Mouse (Mus musculus): ENCODE results near the gene Cutc.

The Cutc gene

GRCm38 (mm10) chr19:43793951-43794350, 41.2 kb downstream of the Cutc start:
- no peak for DNase-seq (ENCODE audit: low read depth in 2 of 2, low spot score in 2 of 2)

DNA sequence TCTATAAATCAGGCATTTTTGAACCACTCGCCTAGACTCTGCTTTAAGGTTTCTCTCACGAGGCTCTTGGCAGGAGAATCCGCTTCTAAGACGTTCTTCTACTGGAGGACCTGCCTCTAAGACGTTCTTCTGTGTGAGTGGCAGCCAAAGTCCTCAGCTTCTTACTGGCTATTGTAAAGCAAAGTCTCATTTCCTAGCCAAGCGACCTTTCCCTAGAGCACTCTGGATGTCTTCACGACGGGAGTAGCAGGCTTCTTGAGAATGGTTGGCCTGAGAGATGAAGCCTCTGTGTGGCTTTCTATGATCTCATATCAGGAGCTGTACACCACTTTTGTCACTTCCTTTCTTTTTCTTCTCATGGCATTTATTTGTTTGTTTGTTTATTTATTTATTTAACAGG, 42.7 kb downstream of the Cutc start:
- no peak for DNase-seq (ENCODE audit: low read depth in 2 of 2, low spot score in 2 of 2)

GRCm38 (mm10) chr19:43797216-43797615, 44.4 kb downstream of the Cutc start:
- no peak for DNase-seq (ENCODE audit: low read depth in 2 of 2, low spot score in 2 of 2)

- no peak for DNase-seq (ENCODE audit: low read depth in 2 of 2, low spot score in 2 of 2)
These were observed 48.7 kb downstream of the Cutc start for GRCm38 (mm10) chr19:43801427-43802051.

- no peak for DNase-seq (ENCODE audit: low read depth in 2 of 2, low spot score in 2 of 2)
These were observed 51.1 kb downstream of the Cutc start for GRCm38 (mm10) chr19:43803866-43804265.

- no peak for DNase-seq (ENCODE audit: low read depth in 2 of 2, low spot score in 2 of 2)
These were observed 56.5 kb downstream of the Cutc start for GRCm38 (mm10) chr19:43809331-43809730.

GRCm38 (mm10) chr19:43811419-43811818, 58.6 kb downstream of the Cutc start:
- no peak for DNase-seq (ENCODE audit: low read depth in 2 of 2, low spot score in 2 of 2)

DNA sequence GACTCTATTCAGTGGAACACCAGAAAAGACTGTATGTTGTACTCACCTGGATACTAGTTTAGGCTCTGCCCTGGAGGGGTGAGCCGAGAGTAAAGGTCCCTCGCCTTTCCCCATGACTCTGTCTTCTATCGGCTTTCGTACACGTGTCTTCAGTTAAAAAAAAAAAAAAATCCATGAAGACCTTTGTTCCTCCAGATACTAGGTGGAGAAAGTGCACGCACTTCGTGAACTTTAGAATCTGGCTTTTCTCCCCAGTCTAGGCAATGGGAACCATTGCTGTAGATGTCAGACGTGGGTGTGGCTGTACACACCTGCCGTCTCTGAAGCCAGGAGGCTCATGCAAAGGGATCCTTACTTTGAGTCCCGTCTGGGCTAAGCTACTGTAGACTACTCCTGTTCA, 60.5 kb downstream of the Cutc start:
- no peak for DNase-seq (ENCODE audit: low read depth in 2 of 2, low spot score in 2 of 2)

- no peak for DNase-seq (ENCODE audit: low read depth in 2 of 2, low spot score in 2 of 2)
These were observed 63.0 kb downstream of the Cutc start for GRCm38 (mm10) chr19:43815661-43816414.
